Mouse (Mus musculus): ENCODE measurements around the gene Ntn4. TPM values are rescaled to one million over a fixed set of nuclear protein-coding genes. Genes with fewer than 3 reads are reported as not detected.
A peak's percentile ranks its signal among the peaks of the same experiment; 100 is the strongest.

The Ntn4 gene
- polyA plus RNA-seq, 1 experiment from 2014 or later, result 0.50 TPM

DNA sequence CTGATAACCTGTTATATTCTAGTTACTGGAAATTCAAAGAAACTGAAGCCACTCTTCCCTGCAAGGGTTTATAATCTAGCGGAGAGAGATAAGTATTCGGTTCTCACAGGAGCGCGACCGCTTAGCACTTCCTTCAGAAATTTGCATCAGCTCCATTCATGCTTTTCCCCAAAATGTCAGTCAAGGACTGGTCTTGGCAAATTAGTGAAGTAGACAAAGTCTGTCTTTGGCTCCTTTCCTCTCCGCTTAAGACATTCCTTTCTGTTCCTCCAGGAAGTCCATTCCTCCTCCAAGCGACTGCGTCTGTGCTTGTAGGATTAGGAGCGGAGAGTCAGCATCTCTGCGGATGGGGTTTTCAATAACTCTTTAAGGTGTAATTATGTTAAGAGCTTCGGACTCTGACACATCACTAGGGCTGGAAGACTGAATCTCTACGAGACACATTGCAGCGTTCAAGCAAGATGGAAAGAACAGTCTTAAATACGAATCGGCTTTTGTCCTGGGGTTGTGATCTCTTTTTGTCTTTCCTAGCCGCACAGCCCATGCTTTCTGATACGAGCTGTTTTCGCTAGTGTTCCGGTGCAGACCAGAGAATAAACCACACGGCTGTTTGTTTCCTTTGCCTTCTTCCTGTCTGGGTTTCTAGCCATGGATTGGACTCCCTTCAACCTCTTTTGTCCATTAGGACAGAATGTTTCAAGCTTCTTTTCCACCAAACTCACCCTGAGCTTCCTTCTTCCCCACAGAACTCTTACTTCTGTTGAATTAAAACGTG is 60.3 kb downstream of the Ntn4 start:
- H3K9ac ChIP-seq (ENCODE audit: low read depth, low read length), result no peak overlapping the region; the same call in 1 of the 2 replicates
- peaks cover 10% of the 10 kb centered on the region for H3K4me1 ChIP-seq (ENCODE audit: control insufficient read depth, insufficient read depth, low read length)
- peak overlapping the region; percentile 45 for H3K4me2 ChIP-seq (ENCODE audit: low read length)
- H3K36me3 ChIP-seq (ENCODE audit: control insufficient read depth, insufficient read depth, low read length), result no peaks in the 10 kb centered on the region
- no peak for ATAC-seq
- H3K9me3 ChIP-seq (replicated peaks; ENCODE audit: control insufficient read depth, low read length, poor library complexity, severe bottlenecking), result no peaks in the 10 kb centered on the region
- peak overlapping the region; percentile 47; the same call in 1 of the 2 replicates for H3K27ac ChIP-seq (ENCODE audit: low read length)
- 51% methylated on average over 21 of the region's 21 CpGs for WGBS
- H3K27me3 ChIP-seq (ENCODE audit: control insufficient read depth, insufficient read depth, low read depth, low read length), result no peaks in the 10 kb centered on the region
- H3K4me3 ChIP-seq (ENCODE audit: low read depth, low read length), result peak overlapping the region; percentile 19; the same call in 1 of the 2 replicates

DNA sequence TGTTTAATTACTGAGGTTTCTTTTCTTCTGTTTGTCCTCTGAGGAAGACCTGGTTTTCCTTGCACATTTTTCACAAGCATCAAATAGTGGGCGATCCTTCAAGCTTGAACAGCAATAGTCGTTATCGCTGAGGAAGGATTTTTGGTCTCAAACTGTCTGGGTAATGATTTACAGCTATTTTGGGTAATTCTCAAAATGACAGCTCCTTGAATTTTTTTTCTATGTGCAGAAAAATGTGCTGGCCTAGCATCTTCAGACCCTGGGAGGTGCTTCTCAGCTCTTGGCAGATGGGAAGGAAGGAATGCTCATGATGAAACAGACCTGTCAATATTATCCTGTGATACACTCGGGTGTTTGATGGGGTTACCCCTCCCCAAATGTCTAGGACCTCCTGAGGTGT is 63.5 kb downstream of the Ntn4 start:
- no peak for ATAC-seq
- no peak overlapping the region for H3K9ac ChIP-seq (ENCODE audit: low read depth, low read length)
- H3K36me3 ChIP-seq (ENCODE audit: control insufficient read depth, insufficient read depth, low read length), result 0 out of 2 replicates have a peak, but pooled peaks cover 4% of the 10 kb centered on the region
- H3K27ac ChIP-seq (ENCODE audit: low read length), result no peak overlapping the region
- H3K4me1 ChIP-seq (ENCODE audit: control insufficient read depth, insufficient read depth, low read length), result peaks cover 10% of the 10 kb centered on the region
- H3K27me3 ChIP-seq (ENCODE audit: control insufficient read depth, insufficient read depth, low read depth, low read length), result no peaks in the 10 kb centered on the region
- no peaks in the 10 kb centered on the region for H3K9me3 ChIP-seq (replicated peaks; ENCODE audit: control insufficient read depth, low read length, poor library complexity, severe bottlenecking)
- H3K4me2 ChIP-seq (ENCODE audit: low read length), result no peak overlapping the region
- WGBS, result 93% methylated on average over 4 of the region's 4 CpGs
- no peak overlapping the region for H3K4me3 ChIP-seq (ENCODE audit: low read depth, low read length)

DNA sequence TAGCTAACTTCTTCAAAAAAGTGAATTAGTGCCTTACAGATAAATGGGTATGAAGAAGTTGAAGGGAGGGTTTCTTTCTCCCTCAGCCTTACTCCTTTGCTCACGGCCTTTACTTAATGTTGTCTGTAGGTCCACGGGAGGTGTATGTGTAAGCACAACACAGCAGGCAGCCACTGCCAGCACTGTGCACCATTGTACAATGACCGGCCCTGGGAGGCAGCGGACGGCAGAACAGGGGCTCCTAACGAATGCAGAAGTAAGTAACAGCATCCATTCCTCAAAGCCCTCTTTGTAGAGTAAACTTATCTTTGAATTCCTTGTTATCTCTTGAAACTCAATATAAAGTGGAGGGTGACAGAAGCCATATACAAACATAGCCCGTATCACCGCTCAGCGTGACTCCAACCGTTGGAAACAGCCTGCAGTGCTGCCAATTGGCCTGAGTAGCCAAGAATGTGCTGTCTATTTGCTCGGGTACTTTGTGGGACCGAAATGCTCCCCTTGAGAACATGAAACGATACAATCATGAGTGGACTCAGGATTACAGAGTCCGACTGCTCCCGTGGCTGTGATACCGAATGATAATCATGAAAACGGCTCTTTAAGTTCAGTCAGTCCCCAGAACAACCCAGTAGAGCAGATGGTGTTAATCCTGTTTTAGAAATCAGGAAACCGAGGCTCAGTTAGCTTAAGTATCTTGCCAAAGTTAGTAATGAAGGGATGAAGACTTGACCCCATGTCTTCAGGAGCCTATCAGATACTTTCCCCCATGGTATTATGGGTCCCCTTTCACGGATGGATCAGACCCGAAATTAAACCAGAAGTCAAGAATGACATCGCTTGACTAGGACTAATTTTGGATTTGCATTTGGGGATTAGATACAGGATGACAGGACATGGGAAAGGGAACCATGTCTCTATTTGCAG is 66.9 kb downstream of the Ntn4 start:
- H3K27ac ChIP-seq (ENCODE audit: low read length), result no peak overlapping the region
- no peaks in the 10 kb centered on the region for H3K27me3 ChIP-seq (ENCODE audit: control insufficient read depth, insufficient read depth, low read depth, low read length)
- no peak overlapping the region for H3K4me3 ChIP-seq (ENCODE audit: low read depth, low read length)
- peaks cover 16% of the 10 kb centered on the region for H3K36me3 ChIP-seq (ENCODE audit: control insufficient read depth, insufficient read depth, low read length)
- no peak for ATAC-seq
- no peaks in the 10 kb centered on the region for H3K9me3 ChIP-seq (replicated peaks; ENCODE audit: control insufficient read depth, low read length, poor library complexity, severe bottlenecking)
- 52% methylated on average over 21 of the region's 21 CpGs for WGBS
- no peak overlapping the region for H3K4me2 ChIP-seq (ENCODE audit: low read length)
- no peak overlapping the region for H3K9ac ChIP-seq (ENCODE audit: low read depth, low read length)
- H3K4me1 ChIP-seq (ENCODE audit: control insufficient read depth, insufficient read depth, low read length), result no peaks in the 10 kb centered on the region

DNA sequence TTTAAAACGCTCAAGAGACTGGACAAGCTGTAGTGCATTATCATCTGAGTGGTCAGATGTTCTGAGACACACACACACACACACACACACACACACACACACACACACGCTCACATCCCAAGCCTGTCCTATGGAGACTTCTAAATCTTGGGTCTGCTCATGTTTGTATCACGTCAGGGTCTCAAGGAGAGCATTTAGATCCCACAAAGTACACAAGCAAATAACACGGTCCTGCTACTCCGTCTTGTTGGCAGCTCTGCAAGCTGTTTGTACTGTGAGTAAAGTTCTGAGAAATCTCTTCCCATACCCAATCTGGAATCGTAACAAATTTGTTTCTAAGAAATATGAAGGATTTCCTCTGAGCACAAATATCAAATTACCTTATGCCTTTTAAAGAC is 67.6 kb downstream of the Ntn4 start:
- no peaks in the 10 kb centered on the region for H3K4me1 ChIP-seq (ENCODE audit: control insufficient read depth, insufficient read depth, low read length)
- 82% methylated on average over 6 of the region's 6 CpGs for WGBS
- no peak overlapping the region for H3K4me3 ChIP-seq (ENCODE audit: low read depth, low read length)
- no peaks in the 10 kb centered on the region for H3K9me3 ChIP-seq (replicated peaks; ENCODE audit: control insufficient read depth, low read length, poor library complexity, severe bottlenecking)
- peaks cover 16% of the 10 kb centered on the region for H3K36me3 ChIP-seq (ENCODE audit: control insufficient read depth, insufficient read depth, low read length)
- H3K27me3 ChIP-seq (ENCODE audit: control insufficient read depth, insufficient read depth, low read depth, low read length), result no peaks in the 10 kb centered on the region
- no peak overlapping the region for H3K9ac ChIP-seq (ENCODE audit: low read depth, low read length)
- H3K4me2 ChIP-seq (ENCODE audit: low read length), result no peak overlapping the region
- H3K27ac ChIP-seq (ENCODE audit: low read length), result no peak overlapping the region
- ATAC-seq, result no peak

DNA sequence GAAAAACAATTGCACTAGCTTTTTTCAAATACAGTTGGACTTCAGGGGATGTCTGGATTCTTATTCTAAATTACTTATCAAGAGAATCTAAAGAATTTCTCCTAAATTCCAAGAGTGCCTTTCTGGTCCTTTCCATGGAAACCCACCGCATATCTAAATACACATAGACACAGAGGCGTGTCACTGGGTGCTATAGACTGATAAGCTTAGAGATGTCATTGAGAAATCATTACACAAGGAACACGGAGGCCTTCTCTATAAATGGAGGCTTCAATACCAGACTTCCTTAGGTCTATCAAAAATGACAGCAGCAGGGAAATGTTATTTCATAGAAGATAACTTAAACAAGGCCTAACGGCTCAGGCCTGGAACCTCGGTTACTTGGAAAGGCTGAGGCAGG is 68.0 kb downstream of the Ntn4 start:
- Histone ChIP-seq H3K27me3 (ENCODE audit: control insufficient read depth, insufficient read depth, low read depth, low read length) (no peaks in the 10 kb centered on the region), H3K4me1 (ENCODE audit: control insufficient read depth, insufficient read depth, low read length) (no peaks in the 10 kb centered on the region), H3K4me3 (ENCODE audit: low read depth, low read length) (no peak overlapping the region), H3K36me3 (ENCODE audit: control insufficient read depth, insufficient read depth, low read length) (peaks cover 16% of the 10 kb centered on the region), H3K9me3 (replicated peaks; ENCODE audit: control insufficient read depth, low read length, poor library complexity, severe bottlenecking) (no peaks in the 10 kb centered on the region), H3K9ac (ENCODE audit: low read depth, low read length) (no peak overlapping the region), H3K4me2 (ENCODE audit: low read length) (no peak overlapping the region), H3K27ac (ENCODE audit: low read length) (no peak overlapping the region)
- no peak for ATAC-seq
- WGBS, result 93% methylated on average over 5 of the region's 5 CpGs

DNA sequence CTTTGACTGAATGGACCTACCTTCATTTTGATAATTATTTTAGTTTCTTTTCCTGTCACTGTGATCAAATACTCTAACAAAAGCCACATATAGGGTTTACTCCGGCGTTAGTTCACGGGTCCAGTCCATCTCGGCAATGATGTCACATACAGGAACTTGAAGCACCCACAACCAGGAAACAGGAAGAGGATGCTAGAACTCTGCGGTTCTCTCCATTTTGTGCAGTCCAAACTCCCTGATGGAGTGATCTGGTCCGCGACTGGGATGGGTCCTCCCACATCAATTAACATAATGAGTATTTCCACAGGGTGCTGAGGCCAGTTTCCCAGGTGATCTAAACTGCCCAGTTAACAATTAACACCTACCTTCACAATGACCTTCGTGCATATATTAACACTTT is 69.1 kb downstream of the Ntn4 start:
- Histone ChIP-seq H3K9ac (ENCODE audit: low read depth, low read length) (no peak overlapping the region), H3K36me3 (ENCODE audit: control insufficient read depth, insufficient read depth, low read length) (peaks cover 18% of the 10 kb centered on the region), H3K9me3 (replicated peaks; ENCODE audit: control insufficient read depth, low read length, poor library complexity, severe bottlenecking) (no peaks in the 10 kb centered on the region), H3K27me3 (ENCODE audit: control insufficient read depth, insufficient read depth, low read depth, low read length) (no peaks in the 10 kb centered on the region), H3K27ac (ENCODE audit: low read length) (no peak overlapping the region), H3K4me1 (ENCODE audit: control insufficient read depth, insufficient read depth, low read length) (no peaks in the 10 kb centered on the region), H3K4me3 (ENCODE audit: low read depth, low read length) (no peak overlapping the region), H3K4me2 (ENCODE audit: low read length) (no peak overlapping the region)
- 93% methylated on average over 8 of the region's 8 CpGs for WGBS
- no peak for ATAC-seq

DNA sequence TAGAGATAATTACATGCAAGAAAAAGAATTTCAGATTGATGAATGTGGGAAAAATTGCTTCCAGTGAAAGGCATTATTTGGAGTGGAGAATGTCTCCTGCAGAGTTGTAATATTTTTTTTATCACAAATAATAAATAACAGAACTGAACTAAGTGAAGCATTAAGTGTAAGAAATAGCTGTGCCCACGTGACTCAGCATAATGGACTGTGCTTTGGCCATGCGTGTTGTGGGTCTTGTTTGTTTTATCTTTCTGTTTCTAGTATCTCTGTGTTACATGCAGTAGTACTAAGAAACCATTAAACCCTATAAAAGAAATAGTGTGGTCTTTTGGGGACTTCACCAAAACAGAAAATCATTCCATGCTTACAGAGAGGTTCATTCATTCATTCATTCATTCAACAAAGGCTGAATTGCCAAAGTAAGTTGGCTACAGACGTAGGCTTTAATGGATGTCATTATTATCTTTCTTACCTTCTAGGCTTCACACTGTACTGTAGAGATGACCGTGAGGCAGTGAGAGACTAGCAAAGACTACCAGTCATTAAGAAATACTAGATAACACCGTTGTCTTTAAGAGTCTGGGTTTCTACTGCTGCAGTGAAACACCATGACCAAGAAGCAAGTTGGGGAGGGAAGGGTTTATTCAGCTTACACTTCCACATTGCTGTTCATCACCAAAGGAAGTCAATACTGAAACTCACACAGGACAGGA is 81.3 kb downstream of the Ntn4 start:
- Histone ChIP-seq H3K4me2 (ENCODE audit: low read length) (no peak overlapping the region), H3K36me3 (ENCODE audit: control insufficient read depth, insufficient read depth, low read length) (no peaks in the 10 kb centered on the region), H3K9ac (ENCODE audit: low read depth, low read length) (no peak overlapping the region), H3K4me3 (ENCODE audit: low read depth, low read length) (no peak overlapping the region), H3K4me1 (ENCODE audit: control insufficient read depth, insufficient read depth, low read length) (0 out of 2 replicates have a peak, but pooled peaks cover 5% of the 10 kb centered on the region), H3K27ac (ENCODE audit: low read length) (no peak overlapping the region), H3K27me3 (ENCODE audit: control insufficient read depth, insufficient read depth, low read depth, low read length) (no peaks in the 10 kb centered on the region), H3K9me3 (replicated peaks; ENCODE audit: control insufficient read depth, low read length, poor library complexity, severe bottlenecking) (no peaks in the 10 kb centered on the region)
- no peak for ATAC-seq
- 91% methylated on average over 5 of the region's 5 CpGs for WGBS

DNA sequence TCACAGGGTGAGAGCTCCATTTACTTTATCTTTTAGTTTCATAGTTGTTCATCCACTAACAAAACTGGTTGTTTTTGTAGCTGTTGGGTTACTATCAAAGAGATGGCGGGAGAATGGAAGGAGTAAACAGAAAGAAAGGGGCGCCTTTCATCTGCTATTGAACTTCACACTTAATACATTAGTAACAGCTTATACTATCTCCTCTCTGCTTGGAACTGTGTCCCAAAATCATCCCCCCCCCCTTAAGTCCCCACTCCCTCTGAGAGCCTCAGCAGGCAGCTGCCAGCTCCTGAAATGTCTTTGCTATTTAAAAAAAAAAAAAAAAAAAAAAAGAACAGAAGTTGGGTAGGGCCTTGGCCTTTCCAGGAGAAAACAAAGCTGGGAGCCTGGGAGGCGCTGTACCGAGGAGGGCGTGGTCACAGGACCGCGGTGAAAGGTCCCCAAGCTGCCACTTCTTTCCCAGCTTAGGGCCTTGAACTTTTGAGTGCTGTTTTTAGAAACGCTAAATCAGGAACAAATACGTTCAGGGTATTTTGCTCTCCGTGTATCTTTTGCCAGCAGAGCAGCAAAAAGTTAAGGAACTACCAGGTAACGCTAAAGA is 83.6 kb downstream of the Ntn4 start:
- H3K27me3 ChIP-seq (ENCODE audit: control insufficient read depth, insufficient read depth, low read depth, low read length), result no peaks in the 10 kb centered on the region
- H3K4me3 ChIP-seq (ENCODE audit: low read depth, low read length), result no peak overlapping the region
- H3K4me2 ChIP-seq (ENCODE audit: low read length), result no peak overlapping the region
- 0 out of 2 replicates have a peak, but pooled peaks cover 5% of the 10 kb centered on the region for H3K4me1 ChIP-seq (ENCODE audit: control insufficient read depth, insufficient read depth, low read length)
- no peak overlapping the region for H3K9ac ChIP-seq (ENCODE audit: low read depth, low read length)
- ATAC-seq, result no peak
- no peak overlapping the region for H3K27ac ChIP-seq (ENCODE audit: low read length)
- 8% methylated on average over 11 of the region's 11 CpGs for WGBS
- H3K36me3 ChIP-seq (ENCODE audit: control insufficient read depth, insufficient read depth, low read length), result no peaks in the 10 kb centered on the region
- no peaks in the 10 kb centered on the region for H3K9me3 ChIP-seq (replicated peaks; ENCODE audit: control insufficient read depth, low read length, poor library complexity, severe bottlenecking)

Data from midbrain, embryonic 16.5 days (tissue).